In the genomic region with DNA sequence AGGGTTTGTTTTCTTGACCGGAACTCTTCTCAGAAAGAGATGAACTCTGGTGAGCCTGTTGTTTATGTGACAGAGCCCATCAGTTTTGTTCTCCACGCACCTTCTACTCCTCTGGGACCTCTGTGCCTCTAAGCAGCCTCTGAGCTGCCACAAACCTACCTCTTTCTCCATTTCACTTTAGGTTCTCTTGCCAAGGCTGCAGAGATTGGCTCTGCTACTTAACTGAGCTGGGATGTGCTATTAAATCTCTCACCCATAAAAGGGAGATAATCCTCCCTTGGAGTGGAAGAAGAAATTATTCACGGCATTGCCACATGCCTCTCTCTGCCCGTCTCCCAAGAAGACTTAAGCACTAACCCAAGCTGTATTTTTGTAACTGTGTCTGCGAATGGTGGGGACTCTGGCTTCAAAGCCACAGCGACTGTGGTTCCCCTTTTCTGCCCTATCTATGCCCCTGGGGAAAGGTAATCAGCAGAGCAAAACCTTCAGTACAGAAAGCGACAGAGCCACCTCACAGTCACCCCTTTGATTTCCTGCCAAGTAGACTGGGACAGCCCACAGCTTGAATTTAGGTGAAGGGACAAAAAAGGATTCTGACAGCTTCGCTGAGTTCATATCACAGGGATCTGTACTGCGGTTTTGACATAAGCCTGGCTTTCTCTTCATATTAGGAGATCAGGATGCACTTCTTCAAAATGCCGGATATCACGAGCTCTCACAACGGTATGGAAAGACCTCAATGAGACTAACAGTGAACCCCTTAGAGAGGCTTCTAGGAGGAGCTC, we compare ENCODE assay signal across 8 mouse cellular contexts.
DNase-seq lines count a peak whose midpoint lies in the region; ATAC-seq and TF ChIP-seq lines count a peak whose summit lies in the region.

No protein-coding gene starts in this region.

- no peaks in the 10 kb centered on the region for H3K27me3 ChIP-seq in kidney, adult 2 months (replicated peaks; ENCODE audit: control insufficient read depth, insufficient read depth, low read length)
- H3K27me3 ChIP-seq in intestine, postnatal 0 days (replicated peaks; ENCODE audit: control insufficient read depth, insufficient read depth, low read length): no peaks in the 10 kb centered on the region

- H3K4me3 ChIP-seq in kidney, adult 2 months (ENCODE audit: insufficient read depth, low read depth, low read length): no peak overlapping the region
- no peak overlapping the region for H3K4me3 ChIP-seq in intestine, postnatal 0 days (ENCODE audit: low read depth, low read length)

- ATAC-seq in intestine, postnatal 0 days: no peak
- ATAC-seq in erythroid progenitor cell, adult 5-6 weeks (replicated peaks; ENCODE audit: low FRiP score, poor library complexity, severe bottlenecking): no peak

- no peaks in the 10 kb centered on the region for H3K36me3 ChIP-seq in kidney, adult 2 months (ENCODE audit: control insufficient read depth, insufficient read depth, low read length)
- no peaks in the 10 kb centered on the region for H3K36me3 ChIP-seq in intestine, postnatal 0 days (ENCODE audit: control insufficient read depth, insufficient read depth)

- no peaks in the 10 kb centered on the region for H3K9me3 ChIP-seq in intestine, postnatal 0 days (ENCODE audit: control insufficient read depth)

- H3K4me1 ChIP-seq in kidney, adult 2 months (ENCODE audit: control insufficient read depth, insufficient read depth, low read length): no peaks in the 10 kb centered on the region
- H3K4me1 ChIP-seq in intestine, postnatal 0 days (replicated peaks; ENCODE audit: control insufficient read depth, insufficient read depth, low read length): no peaks in the 10 kb centered on the region

- no peak for TF ChIP-seq POLR2A in kidney, adult 2 months (IDR thresholded peaks at IDR 0.05; ENCODE audit: low read depth, low read length)

- H3K27ac ChIP-seq in kidney, adult 2 months (ENCODE audit: insufficient read depth, low read depth, low read length): no peak overlapping the region
- no peak overlapping the region for H3K27ac ChIP-seq in intestine, postnatal 0 days (ENCODE audit: low read depth, low read length)

- no peak overlapping the region for H3K4me2 ChIP-seq in intestine, postnatal 0 days (replicated peaks; ENCODE audit: low read depth)

- TF ChIP-seq CTCF in kidney, adult 2 months (conservative IDR thresholded peaks at IDR 0.05; ENCODE audit: insufficient read depth, insufficient read length, low read depth, low read length): no peak
- TF ChIP-seq CTCF in intestine, postnatal 0 days (IDR thresholded peaks at IDR 0.05; ENCODE audit: low read depth): no peak

- DNase-seq in kidney, adult 2 months: peak; percentile 31
- DNase-seq in kidney, postnatal 4 days: no peak
- DNase-seq in Muller cell, postnatal 12 days (ENCODE audit: inconsistent ontology term): peak; percentile 63
- DNase-seq in cerebellum, postnatal 25 days: peak; percentile 22 to 27
- DNase-seq in spleen, adult 18-20 months: peak; percentile 49 to 60
- no peak for DNase-seq in layer of hippocampus, adult 9-11 months

- WGBS in kidney, adult 2 months: 48% methylated on average over 12 of the region's 12 CpGs
- 69% methylated on average over 12 of the region's 12 CpGs for WGBS in intestine, postnatal 0 days

- no peak overlapping the region for H3K9ac ChIP-seq in intestine, postnatal 0 days (ENCODE audit: low read depth, low read length)

Comparison
In these comparisons a context has a peak if more than half of its experiments do, and no peak if none do; other contexts are left out.
1. DNase-seq: peak in kidney, adult 2 months (single experiment), Muller cell, postnatal 12 days (single experiment), cerebellum, postnatal 25 days (2 of 2) and spleen, adult 18-20 months (2 of 2); none in kidney, postnatal 4 days (0 of 2) and layer of hippocampus, adult 9-11 months (single experiment).